Comparison of ENCODE assay signal across 23 mouse cellular contexts in the genomic region with DNA sequence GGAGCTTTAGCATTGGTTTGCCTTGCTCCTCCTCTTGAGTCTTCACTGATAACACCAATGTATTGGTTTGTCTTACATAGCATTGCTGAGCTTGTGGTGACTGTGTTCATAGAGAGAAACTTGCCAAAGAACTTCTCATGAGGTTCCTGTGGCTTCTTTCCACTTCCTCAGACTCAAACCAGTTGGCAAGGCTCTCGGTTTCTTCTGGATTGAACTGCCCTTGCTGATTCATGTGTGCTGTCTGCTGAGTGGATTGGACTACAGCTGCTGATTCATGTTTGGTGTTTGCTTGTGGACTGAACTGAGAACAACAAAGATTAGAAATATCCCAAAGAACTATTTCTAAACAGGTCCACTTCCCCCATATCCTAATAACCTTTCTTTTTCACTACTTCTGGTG. TPM values are rescaled to one million over a fixed set of nuclear protein-coding genes. Genes with fewer than 3 reads are reported as not detected.
DNase-seq lines count a peak whose midpoint lies in the region; ATAC-seq lines count a peak whose summit lies in the region.
"Had no signal": no experiment of that assay in that cellular context is flagged by ENCODE, and none has a peak within 500 bp of the region (broad histone marks: within the 10 kb centered on the region; RNA-seq: fewer than 3 reads in every experiment).

No protein-coding gene starts in this region.

- H3K4me3 ChIP-seq in midbrain, embryonic 11.5 days (ENCODE audit: low read depth, low read length) = no peak overlapping the region
- H3K4me3 ChIP-seq: embryonic facial prominence, embryonic 13.5 days; embryonic facial prominence, embryonic 15.5 days; erythroblast, embryonic 14.5 days; forebrain, embryonic 13.5 days; forebrain, embryonic 15.5 days had no signal

- no peak for ATAC-seq in midbrain, embryonic 11.5 days (ENCODE audit: low FRiP score)
- ATAC-seq: forebrain, embryonic 13.5 days; forebrain, embryonic 15.5 days; forebrain, postnatal 0 days had no signal

- WGBS in midbrain, embryonic 11.5 days = 84% methylated on average over 1 of the region's 1 CpGs

- H3K27ac ChIP-seq in midbrain, embryonic 11.5 days (ENCODE audit: low read depth, low read length) = no peak overlapping the region
- H3K27ac ChIP-seq: embryonic facial prominence, embryonic 13.5 days; embryonic facial prominence, embryonic 15.5 days; forebrain, embryonic 13.5 days; forebrain, embryonic 15.5 days had no signal

- H3K4me1 ChIP-seq in midbrain, embryonic 11.5 days (ENCODE audit: control insufficient read depth, insufficient read depth, low read length) = no peaks in the 10 kb centered on the region
- H3K4me1 ChIP-seq: embryonic facial prominence, embryonic 13.5 days; embryonic facial prominence, embryonic 15.5 days; forebrain, embryonic 13.5 days; forebrain, embryonic 15.5 days had no signal

- peak; percentile 82 for DNase-seq in 3134 (ENCODE audit: extremely low read depth, insufficient read length, low spot score)
- DNase-seq in 416B (ENCODE audit: low read depth) = peak; percentile 71
- peak; percentile 72 for DNase-seq in NIH3T3 (ENCODE audit: low read depth)
- DNase-seq in fibroblast of lung, adult 2 months (ENCODE audit: low read depth) = peak; percentile 43
- no peak for DNase-seq in cerebellum, adult 18-20 months
- no peak for DNase-seq in midbrain, embryonic 11.5 days (ENCODE audit: low spot score, missing footprints)
- DNase-seq in left cerebral cortex, postnatal 36 days (ENCODE audit: low spot score in 2 of 2) = no peak
- DNase-seq in heart, adult 8-10 months (ENCODE audit: low spot score) = no peak
- DNase-seq: adrenal gland, adult 2 months; adrenal gland, postnatal 10 days; adrenal gland, postnatal 25 days; cerebellum, adult 11 months; cerebellum, adult 2 months; cerebellum, adult 9-10 months; cerebellum, postnatal 10 days; cerebellum, postnatal 25 days; embryo, embryonic 11 days; forebrain, postnatal 0 days had no signal

- H3K4me2 ChIP-seq in midbrain, embryonic 11.5 days = no peak overlapping the region
- H3K4me2 ChIP-seq: embryonic facial prominence, embryonic 13.5 days; embryonic facial prominence, embryonic 15.5 days; forebrain, embryonic 13.5 days; forebrain, embryonic 15.5 days had no signal

- H3K36me3 ChIP-seq in midbrain, embryonic 11.5 days (ENCODE audit: control insufficient read depth, insufficient read depth, low read length) = no peaks in the 10 kb centered on the region
- H3K36me3 ChIP-seq: embryonic facial prominence, embryonic 13.5 days; embryonic facial prominence, embryonic 15.5 days; forebrain, embryonic 15.5 days had no signal

- no peaks in the 10 kb centered on the region for H3K27me3 ChIP-seq in midbrain, embryonic 11.5 days (ENCODE audit: control insufficient read depth, insufficient read depth, low read length)
- H3K27me3 ChIP-seq: embryonic facial prominence, embryonic 13.5 days; embryonic facial prominence, embryonic 15.5 days; forebrain, embryonic 15.5 days had no signal

- intact Hi-C loops in left cerebral cortex, postnatal 36 days (cut with DNase I) = no loop called here

- H3K9ac ChIP-seq in midbrain, embryonic 11.5 days (ENCODE audit: low read length) = no peak overlapping the region
- H3K9ac ChIP-seq: embryonic facial prominence, embryonic 13.5 days; embryonic facial prominence, embryonic 15.5 days; forebrain, embryonic 13.5 days; forebrain, embryonic 15.5 days; forebrain, postnatal 0 days had no signal

- H3K9me3 ChIP-seq in midbrain, embryonic 11.5 days (ENCODE audit: control insufficient read depth, low read length) = no peaks in the 10 kb centered on the region
- H3K9me3 ChIP-seq: embryonic facial prominence, embryonic 13.5 days; embryonic facial prominence, embryonic 15.5 days; forebrain, embryonic 13.5 days; forebrain, embryonic 15.5 days had no signal

RNA-seq across cellular contexts. Expression of a gene that starts 8.2 kb away (rescaled TPM):
- polyA plus RNA-seq in midbrain, embryonic 11.5 days (2014; fragmentation: Nextera tagmentation; extraction: Ambion mirVana) = 298 and 314 TPM in 2 replicates
- total RNA-seq in left cerebral cortex, postnatal 36 days (2021) = 100 to 1,000 TPM; 117 to 123 TPM
- total RNA-seq in heart, adult 8-10 months (2022) = 10 to 100 TPM; 20.0 to 39.1 (median 27.5) TPM

RNA-seq across cellular contexts. Expression of a gene that starts 9.4 kb away (rescaled TPM):
- polyA plus RNA-seq in midbrain, embryonic 11.5 days (2014; fragmentation: Nextera tagmentation; extraction: Ambion mirVana) = 1.4 and 1.8 TPM in 2 replicates
- total RNA-seq in left cerebral cortex, postnatal 36 days (2021) = under 1 TPM; 0.32 to 0.86 TPM
- under 1 TPM; 0.08 to 0.53 (median 0.21) TPM for total RNA-seq in heart, adult 8-10 months (2022)
- polyA plus RNA-seq: erythroblast, embryonic 14.5 days had no signal

RNA-seq across cellular contexts. Expression of a gene that starts 38.7 kb away (rescaled TPM):
- polyA plus RNA-seq in midbrain, embryonic 11.5 days (2014; fragmentation: Nextera tagmentation; extraction: Ambion mirVana) = 15.7 and 16.9 TPM in 2 replicates
- 100 to 1,000 TPM; 167 to 298 TPM for total RNA-seq in left cerebral cortex, postnatal 36 days (2021)
- total RNA-seq in heart, adult 8-10 months (2022) = 1 to 10 TPM; 5.0 to 5.7 (median 5.4) TPM

Comparison
In these comparisons a context has a peak if more than half of its experiments do, and no peak if none do; other contexts are left out.
1. DNase-seq: peak in 3134 (single experiment), 416B (single experiment), NIH3T3 (single experiment) and fibroblast of lung, adult 2 months (single experiment); none in cerebellum, adult 18-20 months (0 of 2), midbrain, embryonic 11.5 days (single experiment), left cerebral cortex, postnatal 36 days (0 of 2) and heart, adult 8-10 months (single experiment).
2. RNA of a gene that starts 38.7 kb away (total RNA-seq): 167 to 298 TPM in left cerebral cortex, postnatal 36 days; 5.0 to 5.7 TPM in heart, adult 8-10 months; every median in the first group is over 10 times any median in the second.